Mouse (Mus musculus): ENCODE measurements at regions not wholly inside any gene's neighbourhood (a gene's known extent, or its start where the extent isn't known, plus 50 kb on each side); places are given as distances from the start of the nearest gene placed in this dataset.
"Not testable (repeated sequence)": the region's sequence is repeated elsewhere in the genome, so short reads cannot be mapped to it uniquely, and the experiment has no call there.

DNA sequence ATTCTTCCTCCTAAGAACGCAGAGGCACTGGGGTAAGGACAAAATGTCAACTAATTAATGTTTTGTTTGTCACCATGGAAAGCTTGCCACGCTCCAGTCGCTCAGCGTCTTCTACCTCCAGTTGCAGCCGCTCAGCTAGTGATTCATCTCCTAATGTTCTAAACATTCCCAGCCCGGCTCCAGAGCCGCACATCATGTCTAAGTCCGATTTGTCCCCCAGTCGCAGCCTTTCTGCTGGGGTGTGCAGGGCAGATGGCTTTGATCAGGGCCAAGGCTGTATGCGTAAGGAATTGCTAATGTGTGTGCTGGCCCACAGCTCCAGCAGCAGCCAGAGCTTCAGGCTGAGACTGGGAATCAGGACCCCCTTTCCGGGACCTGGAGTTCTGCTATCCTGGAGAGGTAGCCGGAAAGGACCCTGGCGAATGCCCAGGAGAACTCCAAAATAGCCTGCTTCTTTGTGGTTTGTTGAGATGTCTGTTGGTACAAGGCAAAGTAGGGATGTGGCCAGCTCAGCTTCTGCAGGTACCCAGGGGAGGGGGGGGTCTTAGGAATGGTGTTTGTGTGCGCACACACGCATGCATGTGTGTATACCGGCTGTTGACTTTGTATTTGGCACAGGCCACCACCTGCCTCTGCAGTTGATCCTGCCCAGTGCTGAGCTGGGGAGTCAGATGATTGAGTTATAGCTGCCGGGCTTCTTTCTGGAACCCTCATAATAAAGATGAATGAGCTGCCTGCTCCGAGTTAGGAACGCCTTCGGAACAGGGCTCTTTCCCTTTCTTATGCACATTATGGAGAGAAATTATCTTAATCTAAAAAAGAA lies 143.0 kb upstream of the Kcng1 start:
- peak; percentile 30 to 36 for DNase-seq (ENCODE audit: low spot score in 2 of 2)

DNA sequence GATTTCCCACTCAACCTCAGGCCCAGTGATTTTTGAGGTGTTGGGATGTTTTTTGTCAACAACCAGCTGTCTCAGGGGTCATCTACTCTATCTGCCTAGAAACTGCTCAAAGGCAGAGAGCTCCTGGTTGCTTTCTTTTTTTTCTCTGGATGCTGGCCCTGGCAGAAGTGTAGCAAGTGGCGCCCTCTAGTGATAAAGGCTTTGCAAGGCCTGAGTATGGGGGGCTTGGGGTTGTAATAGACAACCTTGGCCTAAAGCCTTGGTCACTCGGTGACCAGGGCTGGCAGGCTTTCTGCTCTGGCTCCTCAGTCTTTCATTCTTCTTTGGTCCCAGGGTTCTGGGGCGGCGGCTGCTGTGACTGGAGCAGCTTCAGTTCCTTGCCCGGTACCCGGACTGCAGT lies 142.0 kb upstream of the Kcng1 start:
- DNase-seq (ENCODE audit: low spot score in 2 of 2), result peak; percentile 47 to 60

GRCm38 (mm10) chr2:168415140-168415539 lies 133.6 kb upstream of the Kcng1 start:
- DNase-seq (ENCODE audit: low spot score in 2 of 2), result peak in 1 of 2 experiments; percentile 33

DNA sequence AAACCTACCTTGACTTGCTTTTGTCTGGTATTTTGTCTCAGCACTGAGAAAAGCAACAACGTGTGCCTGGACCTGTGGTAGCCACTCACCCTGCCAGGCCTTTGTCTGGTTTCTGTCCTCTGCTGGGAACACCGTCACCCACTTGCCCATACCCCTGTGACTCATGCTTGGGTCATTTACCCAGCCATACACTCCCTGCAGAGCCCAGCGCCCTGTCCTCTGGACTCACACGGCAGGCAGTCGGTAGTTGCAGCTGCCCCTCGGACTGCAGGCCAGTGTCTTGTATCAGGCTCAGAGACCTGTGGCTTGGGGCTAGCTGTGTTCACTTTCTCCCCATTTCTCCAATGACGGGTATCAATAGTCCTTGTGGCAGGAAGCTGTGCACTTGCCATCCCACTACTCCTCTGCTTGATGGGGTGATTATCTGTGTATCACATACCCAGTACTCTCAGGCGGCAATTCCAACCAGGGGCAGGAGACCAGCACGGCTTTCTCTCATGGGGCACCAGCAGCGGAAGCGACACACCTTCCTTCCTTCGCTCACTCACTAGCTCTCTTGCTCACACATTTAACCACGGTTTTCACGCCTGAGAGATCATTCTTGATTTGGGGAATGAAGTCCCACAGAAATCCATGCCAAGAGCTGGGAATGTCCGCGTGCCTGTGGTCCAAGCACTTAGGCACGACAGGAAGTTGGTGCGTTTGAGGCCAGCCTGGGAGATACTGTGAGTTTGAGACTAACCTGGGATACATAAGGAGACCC lies 132.8 kb upstream of the Kcng1 start:
- no peak for DNase-seq (ENCODE audit: low spot score in 2 of 2)

- DNase-seq (ENCODE audit: low spot score in 2 of 2), result no peak
Observed at GRCm38 (mm10) chr2:168412853-168413252, 131.3 kb upstream of the Kcng1 start.

DNA sequence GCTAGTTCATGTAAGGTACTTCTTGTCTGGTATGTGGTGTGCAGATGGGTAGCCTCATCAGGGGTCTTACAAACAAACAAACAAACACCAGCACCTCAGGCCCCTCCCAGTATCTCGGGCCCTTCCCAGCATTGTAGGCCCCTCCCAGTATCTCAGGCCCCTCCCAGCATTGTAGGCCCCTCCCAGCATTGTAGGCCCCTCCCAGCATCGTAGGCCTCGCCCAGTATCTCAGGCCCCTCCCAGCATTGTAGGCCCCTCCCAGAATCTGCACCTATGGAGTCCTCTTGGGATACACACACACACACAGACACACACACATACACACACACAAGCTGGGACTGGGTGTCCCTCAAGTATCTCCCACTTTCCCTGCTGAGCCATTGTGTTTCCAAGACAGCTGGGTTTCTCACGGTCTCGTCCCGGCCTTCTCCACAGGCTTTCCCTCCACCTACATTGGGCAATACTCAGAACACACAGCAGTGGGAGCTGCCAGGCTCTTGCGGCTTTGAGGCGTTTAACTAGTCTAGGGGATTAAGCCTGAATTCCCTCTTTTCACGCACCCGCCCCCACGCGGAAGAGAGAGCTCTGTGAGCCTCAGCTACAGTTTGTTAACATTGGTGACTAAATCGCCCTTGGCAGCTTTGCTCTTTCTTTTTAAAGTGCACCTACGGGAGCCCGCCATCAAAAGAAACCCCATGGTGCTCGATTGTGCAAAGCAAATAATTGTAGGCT lies 121.4 kb upstream of the Kcng1 start:
- DNase-seq (ENCODE audit: low spot score in 2 of 2), result peak; percentile 29 to 39

DNA sequence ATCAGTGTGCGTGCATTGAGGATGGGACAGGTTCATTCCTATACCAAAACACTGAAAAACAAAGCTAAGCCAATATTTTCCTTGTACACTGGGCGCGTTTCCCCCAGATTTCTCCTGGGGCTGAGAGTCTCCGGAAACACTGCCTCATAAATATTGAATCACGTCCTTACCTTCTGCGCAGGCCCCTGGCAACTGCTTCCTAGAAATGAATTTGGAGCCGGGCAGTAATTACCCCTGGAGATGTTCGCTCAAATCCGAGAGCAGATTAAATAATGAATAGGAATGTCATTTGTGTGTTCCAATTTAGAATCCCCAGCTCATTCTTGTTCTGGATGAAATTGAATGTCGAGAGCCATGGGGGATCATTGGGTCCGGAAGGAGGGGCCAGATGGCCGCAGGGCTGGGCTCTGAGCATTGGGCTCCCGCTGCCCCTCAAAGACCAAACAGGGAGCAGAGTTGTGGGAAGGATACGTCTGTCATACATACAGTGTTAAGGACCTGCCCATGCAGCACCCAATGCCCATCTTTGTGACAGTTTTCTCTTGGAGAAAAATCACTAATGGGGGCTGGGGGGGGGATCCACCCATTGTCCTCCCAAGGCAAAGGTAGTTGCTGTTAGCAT lies 117.7 kb upstream of the Kcng1 start:
- DNase-seq (ENCODE audit: low spot score in 2 of 2), result no peak

DNA sequence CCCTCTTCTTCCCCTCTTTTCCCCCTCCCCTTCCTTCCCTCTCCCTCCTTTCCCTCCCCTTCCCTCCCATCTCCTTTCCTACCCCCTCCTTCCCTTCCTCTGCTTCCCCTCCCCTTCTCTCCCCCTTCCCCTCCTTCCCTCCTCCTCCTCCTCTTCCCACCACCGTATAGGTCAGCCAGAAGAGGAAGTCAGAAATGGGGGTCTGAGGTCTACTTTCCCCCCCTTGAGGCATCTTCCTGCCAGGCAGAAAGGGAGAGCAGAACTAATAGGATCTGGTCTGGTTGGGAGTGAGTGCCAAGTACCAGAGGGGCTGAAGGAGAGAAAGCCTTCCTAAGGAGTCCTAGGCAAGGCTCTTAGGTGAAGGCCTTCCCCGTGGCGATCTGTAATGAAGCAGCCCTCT lies 114.8 kb upstream of the Kcng1 start:
- no peak for DNase-seq (ENCODE audit: low spot score in 2 of 2)

- DNase-seq (ENCODE audit: low spot score in 2 of 2), result no peak
Observed at GRCm38 (mm10) chr2:168393341-168393740, 111.8 kb upstream of the Kcng1 start.

DNA sequence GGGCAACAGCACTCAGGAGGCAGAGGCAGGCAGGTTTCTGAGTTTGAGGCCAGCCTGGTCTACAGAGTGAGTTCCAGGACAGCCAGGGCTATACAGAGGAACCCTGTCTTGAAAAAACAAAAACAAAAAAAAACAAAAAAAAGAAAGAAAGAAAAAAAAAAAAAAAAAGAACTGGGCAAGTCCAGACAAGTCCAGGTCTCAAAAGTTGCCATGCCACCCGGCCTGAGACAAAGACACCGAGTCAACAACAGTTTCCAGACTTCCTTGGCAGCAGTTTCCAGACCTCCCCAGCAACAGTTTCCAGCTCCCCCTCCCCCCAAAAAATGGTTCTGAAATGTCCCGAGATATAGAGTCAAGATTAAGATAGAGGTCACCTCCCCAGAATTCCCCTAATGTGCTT lies 110.6 kb upstream of the Kcng1 start:
- not testable (repeated sequence) for DNase-seq (ENCODE audit: low spot score in 2 of 2)

DNA sequence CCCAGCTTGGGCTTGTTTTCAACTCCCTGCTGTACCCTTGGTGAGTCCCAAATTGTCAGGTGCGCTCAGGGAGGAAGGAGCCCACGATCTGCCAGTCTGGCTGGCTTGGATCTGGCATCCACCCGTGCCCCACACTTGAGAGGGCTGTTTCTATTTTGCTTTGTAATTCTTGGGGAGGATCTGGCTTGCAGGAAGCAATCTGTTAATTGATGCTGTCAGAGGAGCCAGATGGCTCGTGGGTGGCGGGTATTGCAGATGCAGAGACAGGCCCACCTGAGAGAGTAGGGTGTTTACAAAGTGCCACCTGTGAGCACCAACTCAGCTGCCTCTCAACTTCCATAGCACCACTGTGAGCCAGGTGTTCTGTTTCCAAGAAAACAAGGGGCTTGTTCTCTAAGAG lies 99.1 kb upstream of the Kcng1 start:
- DNase-seq (ENCODE audit: low spot score in 2 of 2), result peak in 1 of 2 experiments; percentile 42

DNA sequence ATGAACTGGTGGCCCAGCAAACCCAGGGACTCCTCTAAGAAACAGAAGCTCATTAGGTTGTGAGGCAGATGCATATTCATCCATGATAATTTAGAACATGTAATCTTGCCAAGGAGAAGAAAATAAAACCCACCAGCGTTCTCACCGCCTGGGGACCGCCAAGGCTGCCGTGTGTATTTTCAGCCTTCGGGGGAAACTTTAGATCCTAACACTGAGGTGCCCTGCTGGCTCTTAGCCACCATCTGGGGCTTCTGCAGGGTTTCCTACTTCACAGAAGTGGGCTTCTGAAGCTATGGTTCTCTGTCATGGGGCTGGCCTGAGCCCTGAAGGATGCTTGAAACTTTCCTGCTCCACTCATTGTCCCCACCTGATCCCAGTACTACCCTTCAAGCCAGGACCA lies 90.8 kb upstream of the Kcng1 start:
- no peak for DNase-seq (ENCODE audit: low spot score in 2 of 2)

GRCm38 (mm10) chr2:168371245-168371644 lies 89.7 kb upstream of the Kcng1 start:
- DNase-seq (ENCODE audit: low spot score in 2 of 2), result no peak

DNA sequence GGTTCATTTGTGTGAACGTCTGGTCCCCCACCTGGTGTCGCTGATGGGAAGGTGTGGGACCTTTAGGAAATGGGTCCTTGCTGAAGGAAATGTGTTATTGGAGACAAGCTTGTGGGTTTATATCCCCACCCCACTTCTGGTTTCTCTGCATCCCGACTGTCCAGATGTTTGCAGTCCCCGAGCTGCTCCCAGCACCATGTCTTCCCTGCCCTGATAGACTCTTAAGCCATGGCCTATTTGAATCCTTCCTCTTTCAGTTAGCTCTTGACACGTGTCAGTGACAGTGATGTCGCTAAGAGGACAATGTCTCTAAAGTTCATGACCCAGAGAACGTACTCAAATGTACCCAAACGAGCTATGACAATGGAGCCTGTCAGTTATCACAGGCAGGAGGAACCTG lies 77.7 kb upstream of the Kcng1 start:
- no peak for DNase-seq (ENCODE audit: low spot score in 2 of 2)

GRCm38 (mm10) chr2:168358551-168358950 lies 77.0 kb upstream of the Kcng1 start:
- DNase-seq (ENCODE audit: low spot score in 2 of 2), result no peak

DNA sequence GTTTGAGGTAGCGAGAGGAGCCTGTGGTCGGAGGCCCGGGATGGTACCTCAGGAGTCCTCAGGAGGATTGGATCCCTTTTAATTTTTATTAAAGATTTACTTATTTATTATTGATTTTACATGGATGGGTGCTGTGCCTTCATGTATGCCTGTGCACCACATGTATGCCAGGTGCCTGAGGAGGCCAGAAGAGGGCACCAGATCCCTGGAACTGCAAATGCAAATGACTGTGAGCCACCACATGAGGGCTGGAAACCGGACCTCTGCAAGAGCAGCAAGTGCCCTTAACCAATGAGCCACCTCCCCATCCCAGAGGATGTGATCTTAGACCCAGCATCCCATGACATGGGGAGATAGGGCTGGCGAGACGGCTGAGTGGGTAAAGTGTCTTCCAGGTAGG lies 76.3 kb upstream of the Kcng1 start:
- DNase-seq (ENCODE audit: low spot score in 2 of 2), result no peak

GRCm38 (mm10) chr2:168354397-168354796 lies 72.9 kb upstream of the Kcng1 start:
- no peak for DNase-seq (ENCODE audit: low spot score in 2 of 2)

- peak; percentile 56 to 68 for DNase-seq (ENCODE audit: low spot score in 2 of 2)
Observed at GRCm38 (mm10) chr2:168352626-168353025, 71.1 kb upstream of the Kcng1 start.

GRCm38 (mm10) chr2:168352194-168352593 lies 70.7 kb upstream of the Kcng1 start:
- no peak for DNase-seq (ENCODE audit: low spot score in 2 of 2)

DNA sequence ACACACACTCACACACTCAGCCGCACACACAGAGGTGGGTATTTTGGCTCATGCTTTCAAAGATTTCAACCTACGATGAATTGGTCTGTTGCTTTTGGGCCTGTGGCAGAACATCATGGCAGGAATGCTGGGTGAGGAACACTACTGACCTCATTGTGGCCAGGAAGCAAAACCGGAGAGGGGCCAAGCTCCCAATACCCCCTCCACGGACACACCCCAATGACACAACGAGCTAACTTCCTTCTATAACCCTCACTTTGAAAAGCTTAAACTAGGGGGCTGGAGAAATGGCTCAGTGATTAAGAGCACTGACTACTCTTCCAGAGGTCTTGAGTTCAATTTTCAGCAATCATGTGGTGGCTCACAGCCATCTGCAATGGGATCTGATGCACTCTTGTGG lies 63.8 kb upstream of the Kcng1 start:
- no peak for DNase-seq (ENCODE audit: low spot score in 2 of 2)

DNA sequence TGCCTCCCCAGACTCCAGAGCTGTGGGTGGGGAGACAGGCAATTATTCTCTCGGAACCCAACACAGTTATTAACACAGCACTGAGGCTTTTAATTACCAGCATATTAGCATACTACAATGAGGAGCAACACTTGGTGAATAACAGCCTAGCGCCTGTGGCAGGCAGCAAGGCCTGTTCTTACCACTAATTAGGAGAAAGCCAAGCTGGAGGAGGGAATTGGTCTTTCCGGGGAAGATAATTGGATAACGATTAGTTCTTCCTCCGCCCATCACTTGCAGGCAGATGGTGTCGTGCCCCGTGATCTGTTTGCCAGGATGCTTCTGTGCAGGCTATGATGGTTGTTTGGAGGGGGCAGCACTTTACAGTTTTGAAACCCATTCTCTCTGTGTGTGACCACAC lies 62.2 kb upstream of the Kcng1 start:
- peak; percentile 53 to 56 for DNase-seq (ENCODE audit: low spot score in 2 of 2)

Data from layer of hippocampus, postnatal 10 days (tissue).